Mouse (Mus musculus) ES-E14 (cell line): Measurements from ENCODE around the gene Nav2.

Source experiments
- CHD2 ChIP-seq: IDR thresholded peaks from 2 replicates; pipeline ENCODE4 v1.6.1; 2014; ENCODE audit warnings: mild to moderate bottlenecking, low read depth, low read length, inconsistent platforms
- MAFK ChIP-seq: IDR thresholded peaks from 2 replicates; pipeline ENCODE4 v1.6.1; 2014; ENCODE audit warnings: mild to moderate bottlenecking, low read depth, low read length, inconsistent platforms; ENCODE audit not compliant: insufficient read depth
- ZC3H11A ChIP-seq: IDR thresholded peaks from 2 replicates; pipeline ENCODE4 v1.6.1; 2012; ENCODE audit warnings: low read depth, mild to moderate bottlenecking, inconsistent platforms, low read length, borderline replicate concordance

GRCm38 (mm10) chr7:49258088-49258487 is 349.6 kb downstream of the Nav2 start:
- TF ChIP-seq MAFK, result no peak
- TF ChIP-seq ZC3H11A, result no peak
- TF ChIP-seq CHD2, result no peak
